Mouse (Mus musculus) CH12.LX (cell line): ENCODE measurements at regions not wholly inside any gene's neighbourhood (a gene's known extent, or its start where the extent isn't known, plus 50 kb on each side); places are given as distances from the start of the nearest gene placed in this dataset.

Source experiments
- DNase-seq: peaks from one replicate; pipeline ENCODE4 v3.0.0-alpha.2; 2013; ENCODE audit errors: extremely low read depth
- H3K27ac ChIP-seq: 2 replicates; pipeline ENCODE4 v1.5.1; 2012; ENCODE audit warnings: low read depth, mild to moderate bottlenecking, control low read depth, moderate library complexity; ENCODE audit not compliant: insufficient read depth
- H3K27me3 ChIP-seq: replicated peaks from 2 replicates; pipeline ENCODE3; 2012; ENCODE audit warnings: inconsistent platforms
- H3K36me3 ChIP-seq, 2 experiments: replicated peaks in 1 of 2; 2 replicates each; pipeline versions ENCODE3 to v1.6.1; 2012; ENCODE audit warnings: inconsistent platforms in 1 of 2, low read length in 1 of 2, mild to moderate bottlenecking in 1 of 2, mixed read lengths in 1 of 2, moderate library complexity in 1 of 2; ENCODE audit not compliant: control insufficient read depth in 1 of 2, insufficient read depth in 1 of 2
- H3K4me1 ChIP-seq, 2 experiments: 2 replicates each; pipeline ENCODE4 v1.6.1; 2012; ENCODE audit warnings: inconsistent platforms in 1 of 2, moderate library complexity in 1 of 2; ENCODE audit not compliant: insufficient read depth in 2 of 2, control insufficient read depth in 1 of 2
- H3K4me2 ChIP-seq: 2 replicates; pipeline ENCODE4 v1.6.1; 2012; ENCODE audit warnings: low read depth, mild to moderate bottlenecking, control low read depth; ENCODE audit not compliant: poor library complexity, insufficient read depth, severe bottlenecking
- H3K4me3 ChIP-seq, 3 experiments: fragments of 150-350 bp in 1 of 3; sonication (generic) in 1 of 3; replicated peaks in 1 of 3; 2 replicates each; pipeline versions ENCODE3 to v1.5.1; 2011 to 2012; ENCODE audit warnings: low read depth in 2 of 3, low read length in 2 of 3, mild to moderate bottlenecking in 2 of 3, moderate library complexity in 2 of 3, control low read depth in 1 of 3, improper control_type of control experiment in 1 of 3, inconsistent platforms in 1 of 3, mixed read lengths in 1 of 3; ENCODE audit not compliant: poor library complexity in 1 of 3
- H3K79me2 ChIP-seq: replicated peaks from 2 replicates; pipeline ENCODE4 v1.6.1; 2012; ENCODE audit warnings: mild to moderate bottlenecking, moderate library complexity; ENCODE audit not compliant: control insufficient read depth, poor library complexity, insufficient read depth, severe bottlenecking; ENCODE audit errors: extremely low read depth
- H3K9ac ChIP-seq: 2 replicates; pipeline ENCODE4 v1.6.1; 2012; ENCODE audit warnings: low read depth, mild to moderate bottlenecking, control low read depth, moderate library complexity; ENCODE audit not compliant: insufficient read depth
- H3K9me3 ChIP-seq: replicated peaks from 2 replicates; pipeline ENCODE3; 2012; ENCODE audit warnings: low read length, inconsistent platforms, mixed read lengths
- BHLHE40 ChIP-seq: IDR thresholded peaks from 2 replicates; pipeline ENCODE4 v1.6.1; 2011; ENCODE audit warnings: mild to moderate bottlenecking, low read depth, low read length, improper control_type of control experiment
- E2F4 ChIP-seq: IDR thresholded peaks from 2 replicates; pipeline ENCODE4 v1.6.1; 2011; ENCODE audit warnings: low read depth, low read length, improper control_type of control experiment; ENCODE audit not compliant: insufficient replicate concordance
- EP300 ChIP-seq: IDR thresholded peaks from 2 replicates; pipeline ENCODE4 v1.6.1; 2011; ENCODE audit warnings: low read length, improper control_type of control experiment
- ETS1 ChIP-seq: conservative IDR thresholded peaks from 2 replicates; pipeline ENCODE4 v1.6.1; 2012; ENCODE audit warnings: low read depth, mild to moderate bottlenecking, inconsistent platforms, low read length, improper control_type of control experiment, moderate library complexity
- HCFC1 ChIP-seq: IDR thresholded peaks from 2 replicates; pipeline ENCODE4 v1.6.1; 2012; ENCODE audit warnings: low read depth, mild to moderate bottlenecking, inconsistent platforms, low read length, improper control_type of control experiment
- IRF4 ChIP-seq: IDR thresholded peaks from 2 replicates; pipeline ENCODE4 v1.6.1; 2014; ENCODE audit warnings: low read depth, mild to moderate bottlenecking, inconsistent platforms, low read length, improper control_type of control experiment
- JUND ChIP-seq: conservative IDR thresholded peaks from 2 replicates; pipeline ENCODE4 v1.6.1; 2011; ENCODE audit warnings: low read depth, low read length, improper control_type of control experiment
- MAFK ChIP-seq: IDR thresholded peaks from 2 replicates; pipeline ENCODE4 v1.6.1; 2011; ENCODE audit warnings: low read length, improper control_type of control experiment; ENCODE audit not compliant: insufficient replicate concordance
- MAX ChIP-seq: IDR thresholded peaks from 2 replicates; pipeline ENCODE4 v1.6.1; 2011; ENCODE audit warnings: low read length, improper control_type of control experiment
- MYC ChIP-seq: IDR thresholded peaks from 2 replicates; pipeline ENCODE4 v1.6.1; 2011; ENCODE audit warnings: low read depth, mild to moderate bottlenecking, improper control_type of control experiment, low read length
- NRF1 ChIP-seq: IDR thresholded peaks from 2 replicates; pipeline ENCODE4 v1.6.1; 2014; ENCODE audit warnings: low read depth, mild to moderate bottlenecking, inconsistent platforms, low read length, improper control_type of control experiment, moderate library complexity
- PAX5 ChIP-seq: IDR thresholded peaks from 2 replicates; pipeline ENCODE4 v1.6.1; 2012; ENCODE audit warnings: low read length, inconsistent platforms, mixed read lengths
- POLR2A ChIP-seq: IDR thresholded peaks from 2 replicates; pipeline ENCODE4 v1.6.1; 2011; ENCODE audit warnings: low read depth, mild to moderate bottlenecking, improper control_type of control experiment, low read length
- POLR2AphosphoS2 ChIP-seq: IDR thresholded peaks from 2 replicates; pipeline ENCODE4 v1.6.1; 2011; ENCODE audit warnings: low read depth, low read length, improper control_type of control experiment
- RCOR1 ChIP-seq: conservative IDR thresholded peaks from 2 replicates; pipeline ENCODE4 v1.6.1; 2012; ENCODE audit warnings: low read depth, mild to moderate bottlenecking, inconsistent platforms, low read length, improper control_type of control experiment
- SMC3 ChIP-seq: IDR thresholded peaks from 2 replicates; pipeline ENCODE4 v1.6.1; 2011; ENCODE audit warnings: low read depth, low read length, improper control_type of control experiment
- TBP ChIP-seq: conservative IDR thresholded peaks from 2 replicates; pipeline ENCODE4 v1.6.1; 2011; ENCODE audit warnings: low read depth, low read length, improper control_type of control experiment
- dilution Hi-C: fragments of 300-500 bp; cut with MboI; formaldehyde crosslinking; loops from 2 replicates; pipeline ENCODE4 v1.14.3; 2020; ENCODE audit warnings: low sequenced_read_pairs; ENCODE audit not compliant: extremely low pct_unique_long_range_greater_than_20kb, extremely low pct_ligation_motif_present
- in situ Hi-C: fragments of 300-500 bp; cut with MboI; formaldehyde crosslinking; loops from 3 replicates; pipeline ENCODE4 v1.14.3; 2019; ENCODE audit warnings: low sequenced_read_pairs, low pct_ligation_motif_present, low pct_unique_long_range_greater_than_20kb, mixed read lengths

GRCm38 (mm10) chr1:168681685-168682491 is 249.8 kb upstream of the Pbx1 start:
- H3K4me2 ChIP-seq: no peak overlapping the region
- dilution Hi-C loops (no loop called here), in situ Hi-C loops (no loop called here)
- H3K27me3 ChIP-seq: no peaks in the 10 kb centered on the region
- H3K4me3 ChIP-seq: no peak overlapping the region
- H3K36me3 ChIP-seq: no peaks in the 10 kb centered on the region
- H3K9ac ChIP-seq: no peak overlapping the region
- peaks cover 42% of the 10 kb centered on the region for H3K9me3 ChIP-seq
- H3K27ac ChIP-seq: no peak overlapping the region
- no peaks in the 10 kb centered on the region for H3K79me2 ChIP-seq
- H3K4me1 ChIP-seq: no peaks in the 10 kb centered on the region
- TF ChIP-seq POLR2A (no peak), PAX5 (no peak), BHLHE40 (no peak), POLR2AphosphoS2 (no peak), E2F4 (no peak), ETS1 (no peak), MAX (no peak), EP300 (no peak)
- TF ChIP-seq, all 38 proteins: peak for 0
- DNase-seq: no peak

GRCm38 (mm10) chr1:168680674-168681073 is 248.6 kb upstream of the Pbx1 start:
- H3K9me3 ChIP-seq: peaks cover 46% of the 10 kb centered on the region
- no peak overlapping the region for H3K4me2 ChIP-seq
- in situ Hi-C loops: no loop called here
- DNase-seq: no peak
- H3K79me2 ChIP-seq: no peaks in the 10 kb centered on the region
- TF ChIP-seq NRF1 (no peak), JUND (no peak), POLR2A (no peak), SMC3 (no peak), RCOR1 (no peak), MYC (no peak), IRF4 (no peak), HCFC1 (no peak), MAFK (no peak), TBP (no peak), EP300 (no peak)
- H3K27ac ChIP-seq: no peak overlapping the region
- H3K36me3 ChIP-seq: no peaks in the 10 kb centered on the region
- no peaks in the 10 kb centered on the region for H3K27me3 ChIP-seq
- H3K4me1 ChIP-seq: no peaks in the 10 kb centered on the region
- H3K4me3 ChIP-seq: no peak overlapping the region
- dilution Hi-C loops: no loop called here
- no peak overlapping the region for H3K9ac ChIP-seq
